Mouse (Mus musculus) gastrocnemius, postnatal 25 days (tissue): Measurements from ENCODE around the gene Hist1h2ak. TPM values are rescaled to one million over a fixed set of nuclear protein-coding genes. Genes with fewer than 3 reads are reported as not detected.
"Not testable (repeated sequence)": the region's sequence is repeated elsewhere in the genome, so short reads cannot be mapped to it uniquely, and the experiment has no call there.

Experiments
- DNase-seq: peaks from one replicate; pipeline ENCODE4 v3.0.0; 2022
- microRNA-seq, 2 experiments: library from miRNA; unstranded; fragments of <30 nt; microRNA quantifications; one replicate each; pipeline ENCODE4 v1.2.0; 2021; ENCODE audit warnings: borderline replicate concordance in 2 of 2
- total RNA-seq, 2 experiments: library from RNA; stranded (reverse); gene quantifications; 1 replicate in 1 of 2; 2 replicates in 1 of 2; pipeline ENCODE4 v1.2.3; 2021

Gene Hist1h2ak
- total RNA-seq, 2 experiments from 2014 or later: 2.7 to 6.4 TPM

GRCm38 (mm10) chr13:21721107-21721756, 32.4 kb downstream of the Hist1h2ak start:
- not testable (repeated sequence) for DNase-seq

GRCm38 (mm10) chr13:21718381-21719080, 35.1 kb downstream of the Hist1h2ak start:
- no peak for DNase-seq

- peak; percentile 70 for DNase-seq
Measured at GRCm38 (mm10) chr13:21717397-21718357, 36.0 kb downstream of the Hist1h2ak start, which contains the start of gene Hist1h3h. Gene Hist1h3h (plus strand): TSS chr13:21717659.

GRCm38 (mm10) chr13:21716540-21717391, 36.9 kb downstream of the Hist1h2ak start:
- DNase-seq: not testable (repeated sequence)

- peak; percentile 60 for DNase-seq
Measured at GRCm38 (mm10) chr13:21715864-21716539, 37.6 kb downstream of the Hist1h2ak start, which contains the start of the genes Hist1h2bl and Hist1h2ai. Gene Hist1h2bl (minus strand): TSS chr13:21716143. Gene Hist1h2ai (plus strand): TSS chr13:21716422.

GRCm38 (mm10) chr13:21715131-21715863, 38.3 kb downstream of the Hist1h2ak start:
- DNase-seq: no peak

GRCm38 (mm10) chr13:21714725-21715124, 38.9 kb downstream of the Hist1h2ak start:
- peak; percentile 22 for DNase-seq

GRCm38 (mm10) chr13:21711698-21712097, 41.9 kb downstream of the Hist1h2ak start:
- DNase-seq: no peak

GRCm38 (mm10) chr13:21710821-21711525, 42.7 kb downstream of the Hist1h2ak start:
- peak; percentile 55 for DNase-seq

- DNase-seq: peak; percentile 74
Measured at GRCm38 (mm10) chr13:21710031-21710711, 43.5 kb downstream of the Hist1h2ak start.

- DNase-seq: no peak
Measured at GRCm38 (mm10) chr13:21706669-21707068, 47.0 kb downstream of the Hist1h2ak start.

Small RNA genes within 50 kb of the gene (microRNA-seq; reads per million reads assigned to microRNA genes)
- gene Gm44346: 0 reads per million in 2 experiments
- 0 reads per million in 2 experiments for gene Gm44357
- gene Gm44367: 0 reads per million in 2 experiments
- 0 reads per million in 2 experiments for gene Gm44454

Other genes with a start within 250 kb of the Hist1h2ak start
- 1 to 10 TPM; 3.8 to 5.4 TPM for gene Zkscan8, start 222.7 kb downstream of the Hist1h2ak start, total RNA-seq
- gene Olfr1366, start 211.0 kb downstream of the Hist1h2ak start, total RNA-seq: not detected
- gene Olfr1535, start 193.9 kb downstream of the Hist1h2ak start, total RNA-seq: not detected
- not detected for gene Olfr1364, start 172.1 kb downstream of the Hist1h2ak start, total RNA-seq
- not detected for gene Olfr1362, start 139.8 kb downstream of the Hist1h2ak start, total RNA-seq
- gene Olfr11, start 111.3 kb downstream of the Hist1h2ak start, total RNA-seq: not detected
- gene Olfr1361, start 90.4 kb downstream of the Hist1h2ak start, total RNA-seq: not detected
- not detected for gene Olfr1360, start 76.4 kb downstream of the Hist1h2ak start, total RNA-seq
- gene Olfr1359, start 55.7 kb downstream of the Hist1h2ak start, total RNA-seq: not detected
- gene Hist1h2bl, start 37.7 kb downstream of the Hist1h2ak start, total RNA-seq: 10 to 100 TPM; 15.1 to 26.3 TPM
- 10 to 100 TPM in 1 of 2 experiments, 1 to 10 TPM in 1; 4.4 to 21.0 TPM for gene Hist1h2ai, start 37.4 kb downstream of the Hist1h2ak start, total RNA-seq
- gene Hist1h3h, start 36.2 kb downstream of the Hist1h2ak start, total RNA-seq: 10 to 100 TPM; 10.1 to 40.0 TPM
- 1 to 10 TPM; 1.1 to 5.1 TPM for gene Hist1h2bm, start 31.8 kb downstream of the Hist1h2ak start, total RNA-seq
- 1 to 10 TPM; 1.2 to 4.0 TPM for gene Hist1h4j, start 18.8 kb downstream of the Hist1h2ak start, total RNA-seq
- 10 to 100 TPM; 31.9 to 37.5 TPM for gene Hist1h4k, start 3.3 kb downstream of the Hist1h2ak start, total RNA-seq
- gene Hist1h2bn, start 296 bp upstream of the Hist1h2ak start, total RNA-seq: 1 to 10 TPM; 5.1 to 9.0 TPM
- 1 to 10 TPM; 3.9 to 9.2 TPM for gene Hist1h1b, start 26.8 kb upstream of the Hist1h2ak start, total RNA-seq
- 10 to 100 TPM; 20.0 to 23.8 TPM for gene Hist1h3i, start 29.5 kb upstream of the Hist1h2ak start, total RNA-seq
- gene Hist1h2an, start 33.4 kb upstream of the Hist1h2ak start, total RNA-seq: 1 to 10 TPM; 1.0 to 2.4 TPM
- gene Hist1h2bp, start 33.6 kb upstream of the Hist1h2ak start, total RNA-seq: 1 to 10 TPM; 5.3 to 6.0 TPM
- 10 to 100 TPM; 18.0 to 21.3 TPM for gene Hist1h2bq, start 56.4 kb upstream of the Hist1h2ak start, total RNA-seq
- 10 to 100 TPM in 1 of 2 experiments, not detected in 1; 24.7 TPM for gene Hist1h2ao, start 56.6 kb upstream of the Hist1h2ak start, total RNA-seq
- gene Hist1h4m, start 57.9 kb upstream of the Hist1h2ak start, total RNA-seq: 10 to 100 TPM; 49.0 to 65.1 TPM
- 10 to 100 TPM; 14.1 to 20.2 TPM for gene Hist1h4n, start 78.4 kb upstream of the Hist1h2ak start, total RNA-seq
- 10 to 100 TPM in 1 of 2 experiments, not detected in 1; 17.0 TPM for gene Hist1h2ap, start 79.7 kb upstream of the Hist1h2ak start, total RNA-seq
- 10 to 100 TPM; 17.7 to 21.3 TPM for gene Hist1h2br, start 79.9 kb upstream of the Hist1h2ak start, total RNA-seq
- under 1 TPM; 0.26 to 0.54 TPM for gene Zfp184, start 191.3 kb upstream of the Hist1h2ak start, total RNA-seq
- not detected for gene Pom121l2, start 227.4 kb upstream of the Hist1h2ak start, total RNA-seq